Mouse (Mus musculus): ENCODE measurements at regions not wholly inside any gene's neighbourhood (a gene's known extent, or its start where the extent isn't known, plus 50 kb on each side); places are given as distances from the start of the nearest gene placed in this dataset.

GRCm38 (mm10) chr3:40027713-40028112 is 503.4 kb upstream of the Intu start:
- no peak overlapping the region for H3K4me3 ChIP-seq (replicated peaks)
- DNase-seq = no peak
- no peaks in the 10 kb centered on the region for H3K27me3 ChIP-seq
- no peak for ATAC-seq (ENCODE audit: low read depth)
- no peaks in the 10 kb centered on the region for H3K4me1 ChIP-seq (replicated peaks)
- no peaks in the 10 kb centered on the region for H3K36me3 ChIP-seq
- H3K9me3 ChIP-seq (replicated peaks) = no peaks in the 10 kb centered on the region
- no peak overlapping the region for H3K4me2 ChIP-seq
- no peak overlapping the region for H3K27ac ChIP-seq
- H3K9ac ChIP-seq = no peak overlapping the region

GRCm38 (mm10) chr3:40036177-40036576 is 494.9 kb upstream of the Intu start:
- Histone ChIP-seq H3K4me3 (replicated peaks) (no peak overlapping the region), H3K9me3 (replicated peaks) (no peaks in the 10 kb centered on the region), H3K27ac (no peak overlapping the region), H3K9ac (no peak overlapping the region), H3K4me2 (no peak overlapping the region), H3K36me3 (no peaks in the 10 kb centered on the region), H3K27me3 (no peaks in the 10 kb centered on the region), H3K4me1 (replicated peaks) (no peaks in the 10 kb centered on the region)
- ATAC-seq (ENCODE audit: low read depth) (no peak), DNase-seq (no peak)
- 56% methylated on average over 2 of the region's 2 CpGs for WGBS (ENCODE audit: insufficient replicate concordance)

GRCm38 (mm10) chr3:40049721-40050120 is 481.4 kb upstream of the Intu start:
- no peak overlapping the region for H3K9ac ChIP-seq
- no peaks in the 10 kb centered on the region for H3K27me3 ChIP-seq
- no peaks in the 10 kb centered on the region for H3K9me3 ChIP-seq (replicated peaks)
- H3K27ac ChIP-seq = no peak overlapping the region
- 60% methylated on average over 4 of the region's 4 CpGs for WGBS (ENCODE audit: insufficient replicate concordance)
- ATAC-seq (ENCODE audit: low read depth) = no peak
- no peaks in the 10 kb centered on the region for H3K36me3 ChIP-seq
- no peak overlapping the region for H3K4me2 ChIP-seq
- H3K4me1 ChIP-seq (replicated peaks) = no peaks in the 10 kb centered on the region
- DNase-seq = no peak
- H3K4me3 ChIP-seq (replicated peaks) = no peak overlapping the region

- Histone ChIP-seq H3K27me3 (no peaks in the 10 kb centered on the region), H3K4me1 (replicated peaks) (no peaks in the 10 kb centered on the region), H3K9me3 (replicated peaks) (no peaks in the 10 kb centered on the region), H3K27ac (no peak overlapping the region), H3K36me3 (no peaks in the 10 kb centered on the region), H3K9ac (no peak overlapping the region), H3K4me3 (replicated peaks) (no peak overlapping the region), H3K4me2 (no peak overlapping the region)
- DNase-seq (no peak), ATAC-seq (ENCODE audit: low read depth) (no peak)
- 62% methylated on average over 5 of the region's 5 CpGs for WGBS (ENCODE audit: insufficient replicate concordance)
Observed at GRCm38 (mm10) chr3:40058281-40058680, 472.8 kb upstream of the Intu start.

- H3K27ac ChIP-seq = no peak overlapping the region
- H3K9ac ChIP-seq = no peak overlapping the region
- no peaks in the 10 kb centered on the region for H3K4me1 ChIP-seq (replicated peaks)
- no peak overlapping the region for H3K4me2 ChIP-seq
- no peaks in the 10 kb centered on the region for H3K9me3 ChIP-seq (replicated peaks)
- no peaks in the 10 kb centered on the region for H3K36me3 ChIP-seq
- no peak overlapping the region for H3K4me3 ChIP-seq (replicated peaks)
- no peaks in the 10 kb centered on the region for H3K27me3 ChIP-seq
- WGBS (ENCODE audit: insufficient replicate concordance) = 61% methylated on average over 16 of the region's 16 CpGs
- no peak for DNase-seq
- ATAC-seq (ENCODE audit: low read depth) = no peak
Observed at GRCm38 (mm10) chr3:40058719-40059420, 472.2 kb upstream of the Intu start.

GRCm38 (mm10) chr3:40070137-40070667 is 460.9 kb upstream of the Intu start:
- 60% methylated on average over 8 of the region's 8 CpGs for WGBS (ENCODE audit: insufficient replicate concordance)
- H3K4me1 ChIP-seq (replicated peaks) = no peaks in the 10 kb centered on the region
- no peak overlapping the region for H3K4me2 ChIP-seq
- H3K9me3 ChIP-seq (replicated peaks) = no peaks in the 10 kb centered on the region
- H3K4me3 ChIP-seq (replicated peaks) = no peak overlapping the region
- H3K27ac ChIP-seq = no peak overlapping the region
- H3K36me3 ChIP-seq = no peaks in the 10 kb centered on the region
- DNase-seq = no peak
- no peaks in the 10 kb centered on the region for H3K27me3 ChIP-seq
- H3K9ac ChIP-seq = no peak overlapping the region
- no peak for ATAC-seq (ENCODE audit: low read depth)

- Histone ChIP-seq H3K4me3 (replicated peaks) (no peak overlapping the region), H3K4me2 (no peak overlapping the region), H3K9me3 (replicated peaks) (no peaks in the 10 kb centered on the region), H3K27ac (no peak overlapping the region), H3K9ac (no peak overlapping the region), H3K36me3 (no peaks in the 10 kb centered on the region), H3K27me3 (no peaks in the 10 kb centered on the region), H3K4me1 (replicated peaks) (no peaks in the 10 kb centered on the region)
- WGBS (ENCODE audit: insufficient replicate concordance) = 55% methylated on average over 4 of the region's 4 CpGs
- ATAC-seq (ENCODE audit: low read depth) (no peak), DNase-seq (no peak)
Observed at GRCm38 (mm10) chr3:40076824-40077223, 454.3 kb upstream of the Intu start.

GRCm38 (mm10) chr3:40085116-40085515 is 446.0 kb upstream of the Intu start:
- Histone ChIP-seq H3K4me1 (replicated peaks) (no peaks in the 10 kb centered on the region), H3K27me3 (no peaks in the 10 kb centered on the region), H3K4me3 (replicated peaks) (no peak overlapping the region), H3K4me2 (no peak overlapping the region), H3K9ac (no peak overlapping the region), H3K27ac (no peak overlapping the region), H3K36me3 (no peaks in the 10 kb centered on the region), H3K9me3 (replicated peaks) (no peaks in the 10 kb centered on the region)
- DNase-seq = no peak
- no peak for ATAC-seq (ENCODE audit: low read depth)
- 65% methylated on average over 2 of the region's 2 CpGs for WGBS (ENCODE audit: insufficient replicate concordance)

GRCm38 (mm10) chr3:40091773-40092343 is 439.2 kb upstream of the Intu start:
- Histone ChIP-seq H3K9me3 (replicated peaks) (no peaks in the 10 kb centered on the region), H3K36me3 (no peaks in the 10 kb centered on the region), H3K9ac (no peak overlapping the region), H3K4me3 (replicated peaks) (no peak overlapping the region), H3K27ac (no peak overlapping the region), H3K27me3 (no peaks in the 10 kb centered on the region), H3K4me2 (no peak overlapping the region), H3K4me1 (replicated peaks) (no peaks in the 10 kb centered on the region)
- WGBS (ENCODE audit: insufficient replicate concordance) = 68% methylated on average over 13 of the region's 13 CpGs
- no peak for ATAC-seq (ENCODE audit: low read depth)
- DNase-seq = no peak

- ATAC-seq (ENCODE audit: low read depth) (no peak), DNase-seq (no peak)
- Histone ChIP-seq H3K9ac (no peak overlapping the region), H3K4me1 (replicated peaks) (no peaks in the 10 kb centered on the region), H3K4me2 (no peak overlapping the region), H3K9me3 (replicated peaks) (no peaks in the 10 kb centered on the region), H3K4me3 (replicated peaks) (no peak overlapping the region), H3K27ac (no peak overlapping the region), H3K27me3 (no peaks in the 10 kb centered on the region), H3K36me3 (no peaks in the 10 kb centered on the region)
- WGBS (ENCODE audit: insufficient replicate concordance) = 66% methylated on average over 8 of the region's 8 CpGs
Observed at GRCm38 (mm10) chr3:40092765-40093368, 438.2 kb upstream of the Intu start.

- no peak for DNase-seq
- Histone ChIP-seq H3K4me2 (no peak overlapping the region), H3K4me3 (replicated peaks) (no peak overlapping the region), H3K4me1 (replicated peaks) (no peaks in the 10 kb centered on the region), H3K27ac (no peak overlapping the region), H3K9me3 (replicated peaks) (no peaks in the 10 kb centered on the region), H3K9ac (no peak overlapping the region), H3K27me3 (no peaks in the 10 kb centered on the region), H3K36me3 (no peaks in the 10 kb centered on the region)
- WGBS (ENCODE audit: insufficient replicate concordance) = 75% methylated on average over 6 of the region's 6 CpGs
- ATAC-seq (ENCODE audit: low read depth) = no peak
Observed at GRCm38 (mm10) chr3:40094040-40094439, 437.0 kb upstream of the Intu start.

- H3K4me2 ChIP-seq = no peak overlapping the region
- no peaks in the 10 kb centered on the region for H3K4me1 ChIP-seq (replicated peaks)
- DNase-seq = no peak
- no peak overlapping the region for H3K9ac ChIP-seq
- no peak overlapping the region for H3K27ac ChIP-seq
- H3K36me3 ChIP-seq = no peaks in the 10 kb centered on the region
- no peaks in the 10 kb centered on the region for H3K27me3 ChIP-seq
- no peaks in the 10 kb centered on the region for H3K9me3 ChIP-seq (replicated peaks)
- no peak overlapping the region for H3K4me3 ChIP-seq (replicated peaks)
- ATAC-seq (ENCODE audit: low read depth) = no peak
Observed at GRCm38 (mm10) chr3:40094701-40095100, 436.4 kb upstream of the Intu start.

All from liver, embryonic 13.5 days (tissue).